Mouse (Mus musculus): ENCODE data around the gene Bcl2. TPM values are rescaled to one million over a fixed set of nuclear protein-coding genes. Genes with fewer than 3 reads are reported as not detected.
A peak's percentile ranks its signal among the peaks of the same experiment; 100 is the strongest.

Bcl2 gene
- polyA plus RNA-seq, 1 experiment from 2014 or later = 17.8 TPM

DNA sequence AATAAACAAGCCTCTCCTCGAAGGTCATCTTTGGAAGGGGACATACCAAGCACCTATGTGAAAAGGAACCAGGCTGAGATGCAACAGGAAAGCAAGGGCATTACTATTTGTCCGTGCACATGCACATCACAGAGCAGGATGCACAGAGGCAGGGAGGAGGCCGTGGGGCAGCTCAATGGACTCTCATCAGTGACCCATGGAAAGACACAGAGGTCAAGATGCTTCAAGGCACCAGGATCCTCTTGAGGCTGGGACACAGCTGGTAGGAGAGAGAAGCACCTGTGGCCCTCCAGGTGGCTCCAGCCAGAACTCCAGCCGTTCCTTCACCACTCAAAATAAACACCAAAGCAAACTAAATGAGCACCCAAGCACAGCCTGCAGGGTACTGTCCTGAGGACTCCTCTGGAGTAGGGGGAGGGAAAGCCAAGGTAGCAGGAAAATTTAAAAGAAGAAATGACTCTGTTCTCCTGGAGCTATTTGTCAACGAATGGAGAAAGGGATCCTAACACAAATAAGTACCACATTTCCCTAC lies 57.8 kb downstream of the Bcl2 start:
- Histone ChIP-seq H3K4me3 (replicated peaks; ENCODE audit: low read length) (no peak overlapping the region), H3K4me2 (ENCODE audit: low read depth, low read length) (no peak overlapping the region), H3K9me3 (replicated peaks; ENCODE audit: control insufficient read depth, low read length) (no peaks in the 10 kb centered on the region), H3K27me3 (ENCODE audit: control insufficient read depth, insufficient read depth, low read length) (no peaks in the 10 kb centered on the region), H3K9ac (ENCODE audit: low read length) (no peak overlapping the region), H3K4me1 (ENCODE audit: control insufficient read depth, insufficient read depth, low read length) (peaks cover 12% of the 10 kb centered on the region), H3K27ac (ENCODE audit: low read length) (no peak overlapping the region), H3K36me3 (ENCODE audit: control insufficient read depth, insufficient read depth, low read length) (no peaks in the 10 kb centered on the region)
- 67% methylated on average over 5 of the region's 5 CpGs for WGBS
- no peak for ATAC-seq (ENCODE audit: insufficient read depth, low FRiP score)

DNA sequence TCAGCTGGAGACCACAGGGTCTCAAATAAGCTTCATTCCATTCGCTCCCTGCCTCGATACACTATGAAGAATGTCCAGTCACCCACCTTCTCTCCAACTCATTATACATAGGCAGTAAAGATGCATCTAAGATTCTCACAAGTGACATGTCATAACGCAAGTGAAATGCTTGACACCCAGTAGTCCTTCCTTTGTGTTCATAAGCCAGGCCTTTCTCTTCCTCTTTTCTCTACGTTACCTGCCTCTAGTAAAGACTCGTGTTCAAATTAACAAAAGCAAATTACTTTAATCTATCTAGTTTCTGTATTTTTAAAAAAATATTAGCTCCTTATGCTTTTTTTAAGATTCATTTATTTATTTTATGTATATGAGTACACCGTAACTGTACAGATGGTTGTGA lies 59.8 kb downstream of the Bcl2 start:
- ATAC-seq (ENCODE audit: insufficient read depth, low FRiP score) = no peak
- H3K9me3 ChIP-seq (replicated peaks; ENCODE audit: control insufficient read depth, low read length) = no peaks in the 10 kb centered on the region
- H3K4me2 ChIP-seq (ENCODE audit: low read depth, low read length) = no peak overlapping the region
- H3K27me3 ChIP-seq (ENCODE audit: control insufficient read depth, insufficient read depth, low read length) = no peaks in the 10 kb centered on the region
- H3K9ac ChIP-seq (ENCODE audit: low read length) = no peak overlapping the region
- peaks cover 16% of the 10 kb centered on the region for H3K4me1 ChIP-seq (ENCODE audit: control insufficient read depth, insufficient read depth, low read length)
- H3K4me3 ChIP-seq (replicated peaks; ENCODE audit: low read length) = no peak overlapping the region
- H3K36me3 ChIP-seq (ENCODE audit: control insufficient read depth, insufficient read depth, low read length) = no peaks in the 10 kb centered on the region
- no peak overlapping the region for H3K27ac ChIP-seq (ENCODE audit: low read length)
- WGBS = 94% methylated on average over 6 of the region's 6 CpGs

DNA sequence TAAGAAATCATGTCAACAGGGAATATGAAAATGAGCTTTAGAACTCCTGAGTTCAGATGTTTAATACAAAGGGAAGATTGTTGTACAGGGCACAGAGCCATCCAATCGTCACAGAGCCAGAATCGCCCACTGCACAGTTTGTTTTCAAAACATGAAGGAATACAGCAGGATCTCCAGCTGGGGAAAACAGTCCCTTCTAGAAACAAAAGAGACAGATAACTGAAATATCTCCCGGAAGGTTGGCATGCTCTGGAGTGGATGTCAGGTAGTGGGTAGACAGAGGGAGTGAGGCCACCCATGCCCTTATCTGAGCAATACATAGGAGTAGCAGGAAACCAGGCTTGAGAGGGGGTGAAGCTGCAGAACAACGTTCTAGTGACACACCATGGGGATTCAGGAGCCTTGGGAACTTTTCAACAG lies 60.6 kb downstream of the Bcl2 start:
- Histone ChIP-seq H3K4me1 (ENCODE audit: control insufficient read depth, insufficient read depth, low read length) (peaks cover 16% of the 10 kb centered on the region), H3K27me3 (ENCODE audit: control insufficient read depth, insufficient read depth, low read length) (no peaks in the 10 kb centered on the region), H3K4me3 (replicated peaks; ENCODE audit: low read length) (no peak overlapping the region), H3K9me3 (replicated peaks; ENCODE audit: control insufficient read depth, low read length) (no peaks in the 10 kb centered on the region), H3K27ac (ENCODE audit: low read length) (no peak overlapping the region), H3K36me3 (ENCODE audit: control insufficient read depth, insufficient read depth, low read length) (no peaks in the 10 kb centered on the region), H3K4me2 (ENCODE audit: low read depth, low read length) (no peak overlapping the region), H3K9ac (ENCODE audit: low read length) (no peak overlapping the region)
- 65% methylated on average over 4 of the region's 4 CpGs for WGBS
- no peak for ATAC-seq (ENCODE audit: insufficient read depth, low FRiP score)

DNA sequence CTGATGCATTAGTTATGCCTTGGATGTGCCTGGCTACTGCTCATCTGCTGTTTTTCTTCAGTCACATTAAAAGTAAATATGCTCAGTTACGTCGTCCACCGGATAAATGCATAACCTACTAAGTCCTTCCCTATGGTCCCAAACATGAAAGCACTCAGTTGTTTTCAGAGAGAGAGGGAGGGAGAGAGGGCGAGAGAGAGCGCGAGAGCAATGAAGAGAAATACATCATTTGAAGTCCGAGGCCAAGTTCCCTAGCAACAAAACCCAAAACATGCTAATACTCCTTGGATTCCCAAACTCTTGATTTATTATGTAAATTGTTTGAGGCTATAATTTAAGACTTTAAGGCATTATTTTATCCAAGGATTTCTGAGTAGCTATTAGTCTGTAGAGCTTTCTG lies 62.9 kb downstream of the Bcl2 start:
- H3K9me3 ChIP-seq (replicated peaks; ENCODE audit: control insufficient read depth, low read length) = no peaks in the 10 kb centered on the region

DNA sequence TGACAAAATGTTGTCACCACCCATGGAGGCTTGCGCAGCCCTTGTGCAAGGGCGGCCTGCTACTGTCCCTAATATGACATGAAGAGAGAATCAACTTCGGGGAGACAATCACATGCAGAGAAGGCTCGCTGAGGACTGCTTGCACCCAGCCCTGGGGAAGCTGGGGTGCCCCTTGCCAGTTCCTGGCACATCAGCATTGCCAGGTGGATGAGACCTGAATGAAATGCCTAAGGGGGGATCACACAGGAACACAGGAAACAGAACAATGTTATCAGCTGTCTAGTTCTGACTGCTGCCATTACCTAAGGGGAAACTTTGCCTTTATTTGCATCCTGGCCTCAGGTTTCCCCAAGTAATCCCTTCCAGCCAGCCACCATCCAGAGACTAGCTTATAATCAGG lies 63.6 kb downstream of the Bcl2 start:
- no peak overlapping the region for H3K27ac ChIP-seq (ENCODE audit: low read length)
- H3K4me2 ChIP-seq (ENCODE audit: low read depth, low read length) = no peak overlapping the region
- WGBS = 91% methylated on average over 4 of the region's 4 CpGs
- H3K4me1 ChIP-seq (ENCODE audit: control insufficient read depth, insufficient read depth, low read length) = peaks cover 16% of the 10 kb centered on the region
- H3K9ac ChIP-seq (ENCODE audit: low read length) = no peak overlapping the region
- H3K9me3 ChIP-seq (replicated peaks; ENCODE audit: control insufficient read depth, low read length) = no peaks in the 10 kb centered on the region
- no peak overlapping the region for H3K4me3 ChIP-seq (replicated peaks; ENCODE audit: low read length)
- H3K36me3 ChIP-seq (ENCODE audit: control insufficient read depth, insufficient read depth, low read length) = no peaks in the 10 kb centered on the region
- H3K27me3 ChIP-seq (ENCODE audit: control insufficient read depth, insufficient read depth, low read length) = no peaks in the 10 kb centered on the region
- ATAC-seq (ENCODE audit: insufficient read depth, low FRiP score) = no peak

More for the DNA sequence above, 62.9 kb downstream of the Bcl2 start:
- no peak overlapping the region for H3K4me3 ChIP-seq (replicated peaks; ENCODE audit: low read length)
- no peak overlapping the region for H3K27ac ChIP-seq (ENCODE audit: low read length)
- no peak overlapping the region for H3K4me2 ChIP-seq (ENCODE audit: low read depth, low read length)
- no peaks in the 10 kb centered on the region for H3K27me3 ChIP-seq (ENCODE audit: control insufficient read depth, insufficient read depth, low read length)
- H3K4me1 ChIP-seq (ENCODE audit: control insufficient read depth, insufficient read depth, low read length) = peaks cover 16% of the 10 kb centered on the region
- no peak overlapping the region for H3K9ac ChIP-seq (ENCODE audit: low read length)
- peak; percentile 37; the same call in 1 of the 2 replicates for ATAC-seq (ENCODE audit: insufficient read depth, low FRiP score)
- H3K36me3 ChIP-seq (ENCODE audit: control insufficient read depth, insufficient read depth, low read length) = no peaks in the 10 kb centered on the region
- 44% methylated on average over 7 of the region's 7 CpGs for WGBS

DNA sequence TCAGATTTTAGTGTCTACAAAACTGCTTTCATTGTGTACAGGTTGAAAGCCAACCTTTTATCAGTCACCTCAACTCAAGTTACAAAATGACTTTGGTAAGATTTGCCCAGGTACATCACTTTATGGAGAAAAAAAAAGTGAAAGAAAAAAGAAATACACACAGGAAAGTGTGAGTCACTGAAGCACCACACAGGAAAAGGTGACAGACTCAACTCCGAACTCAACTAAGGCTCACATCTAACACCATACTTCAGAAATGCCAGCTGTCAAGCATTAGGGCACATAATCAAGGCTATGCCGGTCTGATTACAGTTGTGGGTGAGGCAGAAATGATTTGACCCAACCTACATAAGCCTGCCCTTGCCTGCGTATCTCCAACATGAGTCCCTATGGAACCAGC lies 66.7 kb downstream of the Bcl2 start:
- Histone ChIP-seq H3K27ac (ENCODE audit: low read length) (no peak overlapping the region), H3K4me1 (ENCODE audit: control insufficient read depth, insufficient read depth, low read length) (peaks cover 10% of the 10 kb centered on the region), H3K36me3 (ENCODE audit: control insufficient read depth, insufficient read depth, low read length) (no peaks in the 10 kb centered on the region), H3K4me3 (replicated peaks; ENCODE audit: low read length) (no peak overlapping the region), H3K9me3 (replicated peaks; ENCODE audit: control insufficient read depth, low read length) (no peaks in the 10 kb centered on the region), H3K27me3 (ENCODE audit: control insufficient read depth, insufficient read depth, low read length) (no peaks in the 10 kb centered on the region), H3K4me2 (ENCODE audit: low read depth, low read length) (no peak overlapping the region), H3K9ac (ENCODE audit: low read length) (no peak overlapping the region)
- ATAC-seq (ENCODE audit: insufficient read depth, low FRiP score) = no peak
- 83% methylated on average over 3 of the region's 3 CpGs for WGBS

DNA sequence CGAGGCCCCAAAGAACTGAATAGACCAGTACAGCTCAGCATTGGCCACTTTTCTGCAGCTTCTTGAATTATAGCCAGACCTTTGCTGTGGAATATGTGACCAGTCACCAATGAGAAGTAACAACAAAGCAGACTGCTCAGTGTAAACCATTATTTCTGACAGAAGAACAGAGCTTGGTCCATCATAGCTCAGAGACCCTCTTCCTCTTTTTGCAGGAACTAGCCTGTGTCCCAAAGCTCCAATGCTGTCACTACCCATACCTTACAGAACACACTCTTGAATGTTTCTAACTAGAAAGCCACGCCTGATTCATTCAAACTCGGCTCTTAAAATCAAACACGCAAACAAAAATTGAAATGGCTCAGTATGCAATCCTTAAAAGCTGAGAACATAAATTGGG lies 69.5 kb downstream of the Bcl2 start:
- H3K9ac ChIP-seq (ENCODE audit: low read length) = no peak overlapping the region
- no peaks in the 10 kb centered on the region for H3K27me3 ChIP-seq (ENCODE audit: control insufficient read depth, insufficient read depth, low read length)
- no peak for ATAC-seq (ENCODE audit: insufficient read depth, low FRiP score)
- no peak overlapping the region for H3K4me3 ChIP-seq (replicated peaks; ENCODE audit: low read length)
- H3K27ac ChIP-seq (ENCODE audit: low read length) = no peak overlapping the region
- H3K4me1 ChIP-seq (ENCODE audit: control insufficient read depth, insufficient read depth, low read length) = no peaks in the 10 kb centered on the region
- WGBS = 76% methylated on average over 4 of the region's 4 CpGs
- no peaks in the 10 kb centered on the region for H3K9me3 ChIP-seq (replicated peaks; ENCODE audit: control insufficient read depth, low read length)
- no peak overlapping the region for H3K4me2 ChIP-seq (ENCODE audit: low read depth, low read length)
- H3K36me3 ChIP-seq (ENCODE audit: control insufficient read depth, insufficient read depth, low read length) = no peaks in the 10 kb centered on the region

DNA sequence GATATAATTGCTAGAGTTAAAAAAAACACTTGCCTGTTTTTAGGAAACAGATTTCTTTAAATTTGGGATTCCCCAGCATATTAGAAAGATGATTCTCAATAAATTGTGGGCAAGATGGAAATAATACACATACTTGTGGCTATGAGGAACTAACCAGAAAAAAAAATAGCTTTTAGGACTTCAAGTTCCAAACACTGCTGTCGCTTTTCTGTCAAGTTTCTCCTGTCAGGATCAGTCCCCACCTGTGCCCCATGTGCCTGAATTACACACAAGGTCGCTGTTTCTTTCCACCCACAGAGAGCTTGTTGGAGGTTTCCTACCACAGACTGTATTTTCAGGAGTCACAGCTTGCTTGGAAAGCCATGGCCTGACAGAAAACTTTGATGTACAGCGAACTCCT lies 70.5 kb downstream of the Bcl2 start:
- Histone ChIP-seq H3K4me3 (replicated peaks; ENCODE audit: low read length) (no peak overlapping the region), H3K4me2 (ENCODE audit: low read depth, low read length) (no peak overlapping the region), H3K4me1 (ENCODE audit: control insufficient read depth, insufficient read depth, low read length) (no peaks in the 10 kb centered on the region), H3K9me3 (replicated peaks; ENCODE audit: control insufficient read depth, low read length) (no peaks in the 10 kb centered on the region), H3K36me3 (ENCODE audit: control insufficient read depth, insufficient read depth, low read length) (no peaks in the 10 kb centered on the region), H3K9ac (ENCODE audit: low read length) (no peak overlapping the region), H3K27me3 (ENCODE audit: control insufficient read depth, insufficient read depth, low read length) (no peaks in the 10 kb centered on the region), H3K27ac (ENCODE audit: low read length) (no peak overlapping the region)
- WGBS = 54% methylated on average over 3 of the region's 3 CpGs
- no peak for ATAC-seq (ENCODE audit: insufficient read depth, low FRiP score)

DNA sequence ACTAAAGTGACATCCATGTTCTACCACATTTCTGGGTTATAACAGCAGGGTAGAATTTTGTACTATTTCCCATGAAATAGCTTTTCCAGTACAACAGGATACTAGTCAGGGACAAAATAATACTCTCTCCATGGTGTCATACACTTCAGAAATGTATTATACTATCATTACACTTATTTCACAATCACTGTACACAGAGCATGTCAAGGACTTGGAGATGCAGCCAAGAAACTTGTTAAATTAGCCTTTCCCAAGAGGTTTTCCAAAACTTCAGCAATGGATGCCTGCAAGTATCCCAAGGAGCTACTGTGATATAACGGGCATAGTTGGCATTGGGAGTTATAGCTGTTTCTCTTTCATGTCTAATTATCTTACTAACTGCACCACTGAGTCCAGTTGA lies 73.5 kb downstream of the Bcl2 start:
- ATAC-seq (ENCODE audit: insufficient read depth, low FRiP score) = no peak
- Histone ChIP-seq H3K27ac (ENCODE audit: low read length) (no peak overlapping the region), H3K4me3 (replicated peaks; ENCODE audit: low read length) (no peak overlapping the region), H3K9ac (ENCODE audit: low read length) (no peak overlapping the region), H3K4me1 (ENCODE audit: control insufficient read depth, insufficient read depth, low read length) (peaks cover 11% of the 10 kb centered on the region), H3K4me2 (ENCODE audit: low read depth, low read length) (no peak overlapping the region), H3K27me3 (ENCODE audit: control insufficient read depth, insufficient read depth, low read length) (no peaks in the 10 kb centered on the region), H3K9me3 (replicated peaks; ENCODE audit: control insufficient read depth, low read length) (no peaks in the 10 kb centered on the region), H3K36me3 (ENCODE audit: control insufficient read depth, insufficient read depth, low read length) (no peaks in the 10 kb centered on the region)
- 91% methylated on average over 1 of the region's 1 CpGs for WGBS

DNA sequence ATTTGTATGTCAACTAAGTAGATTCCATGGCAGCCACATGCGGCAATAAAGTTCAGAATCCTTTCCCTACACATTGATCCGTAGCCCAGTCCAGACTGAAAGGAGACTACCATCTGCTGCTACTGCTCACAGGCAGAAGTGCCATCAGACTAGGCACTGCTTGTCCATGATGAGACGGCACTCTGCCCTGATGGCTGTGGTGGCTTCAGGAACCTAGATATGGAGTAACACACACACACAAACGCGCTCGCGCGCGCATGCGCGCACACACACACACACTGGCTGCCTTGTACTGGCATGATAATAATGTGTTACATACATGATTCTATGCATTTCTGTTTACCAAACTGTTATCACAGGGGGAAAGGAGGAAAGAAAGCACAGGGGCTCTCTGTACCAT lies 76.4 kb downstream of the Bcl2 start:
- ATAC-seq (ENCODE audit: insufficient read depth, low FRiP score) = no peak
- Histone ChIP-seq H3K27me3 (ENCODE audit: control insufficient read depth, insufficient read depth, low read length) (no peaks in the 10 kb centered on the region), H3K27ac (ENCODE audit: low read length) (no peak overlapping the region), H3K9ac (ENCODE audit: low read length) (no peak overlapping the region), H3K9me3 (replicated peaks; ENCODE audit: control insufficient read depth, low read length) (no peaks in the 10 kb centered on the region), H3K4me2 (ENCODE audit: low read depth, low read length) (no peak overlapping the region), H3K4me3 (replicated peaks; ENCODE audit: low read length) (no peak overlapping the region), H3K4me1 (ENCODE audit: control insufficient read depth, insufficient read depth, low read length) (peaks cover 11% of the 10 kb centered on the region), H3K36me3 (ENCODE audit: control insufficient read depth, insufficient read depth, low read length) (no peaks in the 10 kb centered on the region)
- WGBS = 93% methylated on average over 11 of the region's 11 CpGs
